Mouse (Mus musculus): ENCODE results near the gene Fasn. TPM values are rescaled to one million over a fixed set of nuclear protein-coding genes. Genes with fewer than 3 reads are reported as not detected.
A peak's percentile ranks its signal among the peaks of the same experiment; 100 is the strongest.

Gene Fasn
- polyA plus RNA-seq, 1 experiment from 2014 or later = 16.0 TPM

DNA sequence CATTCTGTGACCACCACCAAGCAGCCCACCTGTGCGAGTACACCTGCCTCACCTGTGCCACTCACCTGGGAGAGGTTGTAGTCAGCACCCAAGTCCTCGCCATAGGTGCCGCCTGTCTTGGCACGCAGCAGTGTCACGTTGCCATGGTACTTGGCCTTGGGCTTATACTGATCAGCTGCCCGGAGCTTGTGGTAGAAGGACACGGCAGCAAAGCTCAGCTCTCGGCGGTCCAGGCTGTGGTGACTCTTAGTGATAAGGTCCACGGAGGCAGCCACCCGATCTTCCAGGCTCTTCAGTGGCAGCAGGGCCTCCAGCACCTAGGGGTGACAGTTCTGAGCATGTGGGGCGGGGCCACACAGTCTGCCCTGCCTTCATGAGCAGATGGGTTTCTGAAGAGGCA is 16.3 kb downstream of the Fasn start:
- H3K4me3 ChIP-seq (ENCODE audit: low read depth, low read length) = no peak overlapping the region
- ATAC-seq (ENCODE audit: low FRiP score, low TSS enrichment) = no peak
- H3K9ac ChIP-seq (ENCODE audit: low read length) = no peak overlapping the region
- 0 out of 2 replicates have a peak overlapping the region, but pooled peaks have one; percentile 24 for H3K27ac ChIP-seq (replicated peaks)
- WGBS = 87% methylated on average over 12 of the region's 12 CpGs
- H3K4me2 ChIP-seq (replicated peaks; ENCODE audit: low read depth) = no peak overlapping the region
- H3K9me3 ChIP-seq (ENCODE audit: control insufficient read depth, low read length) = no peaks in the 10 kb centered on the region
- no peaks in the 10 kb centered on the region for H3K4me1 ChIP-seq (replicated peaks; ENCODE audit: control insufficient read depth, insufficient read depth)
- TF ChIP-seq EP300 (optimal IDR thresholded peaks at IDR 0.05) = no peak
- no peak for TF ChIP-seq CTCF (IDR thresholded peaks at IDR 0.05; ENCODE audit: low read depth)
- no peak for DNase-seq (ENCODE audit: low spot score)
- H3K27me3 ChIP-seq (ENCODE audit: control insufficient read depth, insufficient read depth, low read length) = no peaks in the 10 kb centered on the region
- H3K36me3 ChIP-seq (ENCODE audit: control insufficient read depth, insufficient read depth, low read length) = peaks cover 54% of the 10 kb centered on the region

DNA sequence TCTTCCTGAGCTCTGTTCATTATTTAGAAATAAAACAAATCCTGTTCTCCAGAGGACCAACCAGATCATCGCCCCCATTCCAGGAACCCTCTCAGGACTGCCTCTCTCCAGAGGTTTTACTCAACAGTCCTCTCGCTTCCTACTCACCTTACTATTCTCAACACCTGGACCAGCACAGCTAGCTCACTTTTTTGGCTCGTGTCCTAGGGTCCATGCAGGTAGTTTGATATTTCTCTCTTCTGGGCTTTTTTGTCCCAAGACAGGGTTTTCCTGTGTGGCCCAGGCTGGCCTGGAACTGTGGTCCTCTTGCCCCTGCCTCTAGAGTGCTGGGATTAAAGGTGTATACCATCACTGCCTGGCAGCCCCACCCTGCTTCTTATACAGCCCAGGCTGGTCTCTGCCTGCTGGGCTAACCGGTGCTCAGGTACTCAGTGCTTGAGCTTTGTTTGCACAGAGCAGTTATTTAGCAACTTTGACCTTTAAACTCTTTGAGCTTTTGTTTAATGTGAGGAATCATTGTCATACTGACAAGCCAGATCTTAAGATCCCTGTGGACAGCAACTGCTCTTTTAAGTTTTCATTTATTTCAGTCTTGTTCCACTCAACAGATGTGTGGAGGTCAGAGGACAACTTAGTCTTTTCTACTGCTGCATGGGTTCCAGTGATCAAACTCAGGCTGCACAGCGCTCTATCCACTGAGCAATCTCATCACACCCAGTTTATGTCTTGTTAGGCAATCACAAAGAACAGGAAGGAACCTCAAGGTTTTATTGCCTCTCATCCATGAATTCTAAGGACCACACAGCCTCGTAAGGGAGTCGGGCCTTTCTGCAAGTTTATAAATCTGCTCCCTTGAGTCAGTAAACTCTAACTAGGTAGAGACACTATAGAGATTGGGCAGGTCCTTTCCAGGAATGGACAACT is 18.7 kb downstream of the Fasn start:
- H3K4me2 ChIP-seq (replicated peaks; ENCODE audit: low read depth) = no peak overlapping the region
- no peaks in the 10 kb centered on the region for H3K4me1 ChIP-seq (replicated peaks; ENCODE audit: control insufficient read depth, insufficient read depth)
- no peak overlapping the region for H3K4me3 ChIP-seq (ENCODE audit: low read depth, low read length)
- H3K9ac ChIP-seq (ENCODE audit: low read length) = no peak overlapping the region
- H3K27me3 ChIP-seq (ENCODE audit: control insufficient read depth, insufficient read depth, low read length) = no peaks in the 10 kb centered on the region
- peaks cover 30% of the 10 kb centered on the region for H3K36me3 ChIP-seq (ENCODE audit: control insufficient read depth, insufficient read depth, low read length)
- DNase-seq (ENCODE audit: low spot score) = no peak
- no peak for TF ChIP-seq EP300 (optimal IDR thresholded peaks at IDR 0.05)
- no peak for TF ChIP-seq CTCF (IDR thresholded peaks at IDR 0.05; ENCODE audit: low read depth)
- WGBS = 74% methylated on average over 7 of the region's 7 CpGs
- H3K27ac ChIP-seq (replicated peaks) = no peak overlapping the region
- H3K9me3 ChIP-seq (ENCODE audit: control insufficient read depth, low read length) = no peaks in the 10 kb centered on the region
- no peak for ATAC-seq (ENCODE audit: low FRiP score, low TSS enrichment)

DNA sequence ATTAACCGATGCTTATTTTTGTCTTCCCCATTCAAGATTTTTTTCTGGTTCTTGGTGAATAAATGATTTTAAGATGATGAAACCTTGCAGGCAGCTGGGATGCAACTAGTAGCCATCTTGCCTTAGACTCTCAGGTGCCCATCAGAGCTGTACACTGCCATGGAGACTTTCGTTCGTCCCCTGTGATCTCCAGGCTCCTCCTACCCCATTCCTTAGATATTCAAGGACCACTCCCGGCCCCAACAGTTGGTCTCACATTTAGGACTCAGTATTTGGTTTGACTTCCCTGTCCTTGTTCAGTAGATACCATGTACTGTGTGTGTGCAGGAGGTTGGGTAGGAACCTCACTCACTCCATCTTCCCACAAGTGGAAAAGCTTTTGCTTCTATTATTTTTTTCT is 19.6 kb downstream of the Fasn start:
- DNase-seq (ENCODE audit: low spot score) (no peak), ATAC-seq (ENCODE audit: low FRiP score, low TSS enrichment) (no peak)
- Histone ChIP-seq H3K27ac (replicated peaks) (no peak overlapping the region), H3K4me3 (ENCODE audit: low read depth, low read length) (no peak overlapping the region), H3K9me3 (ENCODE audit: control insufficient read depth, low read length) (no peaks in the 10 kb centered on the region), H3K4me2 (replicated peaks; ENCODE audit: low read depth) (no peak overlapping the region), H3K9ac (ENCODE audit: low read length) (no peak overlapping the region), H3K27me3 (ENCODE audit: control insufficient read depth, insufficient read depth, low read length) (no peaks in the 10 kb centered on the region), H3K36me3 (ENCODE audit: control insufficient read depth, insufficient read depth, low read length) (peaks cover 24% of the 10 kb centered on the region), H3K4me1 (replicated peaks; ENCODE audit: control insufficient read depth, insufficient read depth) (no peaks in the 10 kb centered on the region)
- TF ChIP-seq CTCF (IDR thresholded peaks at IDR 0.05; ENCODE audit: low read depth) (no peak), EP300 (optimal IDR thresholded peaks at IDR 0.05) (no peak)
- WGBS = 66% methylated on average over 4 of the region's 4 CpGs

DNA sequence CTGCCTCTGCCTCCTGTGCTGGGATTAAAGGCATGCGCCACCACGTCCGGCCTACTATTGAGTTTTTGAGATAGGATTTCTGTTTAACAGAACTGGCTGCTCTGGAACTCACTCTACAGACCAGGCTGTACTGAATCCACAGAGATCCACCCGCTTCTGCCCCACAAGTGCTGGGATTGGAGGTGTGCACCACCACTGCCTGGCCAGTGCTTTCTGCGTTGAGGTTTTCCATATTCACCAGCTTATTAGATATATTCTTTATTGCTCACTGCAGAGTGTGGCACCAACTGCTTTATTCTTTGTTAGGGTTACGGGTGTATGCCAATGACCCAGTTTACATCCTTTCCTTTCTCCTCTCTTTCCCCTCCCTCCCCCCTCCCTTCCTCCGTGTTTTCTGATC is 20.1 kb downstream of the Fasn start:
- no peaks in the 10 kb centered on the region for H3K27me3 ChIP-seq (ENCODE audit: control insufficient read depth, insufficient read depth, low read length)
- TF ChIP-seq CTCF (IDR thresholded peaks at IDR 0.05; ENCODE audit: low read depth) = no peak
- TF ChIP-seq EP300 (optimal IDR thresholded peaks at IDR 0.05) = no peak
- peaks cover 19% of the 10 kb centered on the region for H3K36me3 ChIP-seq (ENCODE audit: control insufficient read depth, insufficient read depth, low read length)
- H3K4me2 ChIP-seq (replicated peaks; ENCODE audit: low read depth) = no peak overlapping the region
- ATAC-seq (ENCODE audit: low FRiP score, low TSS enrichment) = no peak
- WGBS = 76% methylated on average over 7 of the region's 7 CpGs
- no peak for DNase-seq (ENCODE audit: low spot score)
- no peaks in the 10 kb centered on the region for H3K4me1 ChIP-seq (replicated peaks; ENCODE audit: control insufficient read depth, insufficient read depth)
- H3K9me3 ChIP-seq (ENCODE audit: control insufficient read depth, low read length) = no peaks in the 10 kb centered on the region
- H3K9ac ChIP-seq (ENCODE audit: low read length) = no peak overlapping the region
- H3K4me3 ChIP-seq (ENCODE audit: low read depth, low read length) = no peak overlapping the region
- H3K27ac ChIP-seq (replicated peaks) = no peak overlapping the region

DNA sequence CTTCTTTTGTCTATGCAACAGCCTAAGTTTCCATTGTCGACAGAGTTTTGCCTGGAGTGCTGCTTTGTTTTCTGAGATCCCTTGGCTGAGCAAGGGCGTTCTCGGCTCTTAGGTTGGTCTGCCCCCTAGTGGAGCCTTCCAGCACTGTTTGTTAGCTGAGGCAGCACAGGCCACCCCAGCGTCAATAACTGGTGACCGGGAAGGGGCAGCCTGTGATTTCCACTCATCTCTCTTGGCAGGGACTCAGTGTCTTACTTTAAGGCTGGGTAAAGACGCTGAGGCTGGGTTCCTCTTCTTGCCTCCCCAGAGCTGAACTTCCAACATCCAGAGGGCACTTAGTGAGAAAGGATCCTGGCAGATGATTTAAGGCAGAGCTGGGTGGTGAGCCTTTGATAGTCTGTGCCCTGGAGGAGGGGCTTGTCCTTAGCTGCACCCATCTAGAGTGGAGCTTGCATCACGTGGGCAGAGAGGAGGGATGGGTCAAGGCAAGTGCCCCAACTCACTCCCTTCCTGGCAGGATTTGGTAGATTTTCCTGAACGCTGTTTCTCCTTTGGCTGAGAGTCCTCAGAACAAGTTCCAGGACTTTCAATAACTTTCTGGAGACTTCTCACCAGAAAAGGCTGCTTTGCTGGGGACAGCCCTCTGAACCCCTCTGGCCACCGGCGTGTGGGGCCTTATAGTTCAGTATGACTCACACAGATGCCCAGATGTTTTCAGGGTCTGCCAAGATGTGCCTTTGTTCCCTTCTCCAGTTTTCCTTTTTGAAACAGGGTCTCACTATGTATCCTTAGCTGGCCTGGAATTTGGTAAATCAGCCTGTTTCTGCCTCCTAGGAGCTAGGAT is 24.1 kb downstream of the Fasn start:
- Histone ChIP-seq H3K36me3 (ENCODE audit: control insufficient read depth, insufficient read depth, low read length) (no peaks in the 10 kb centered on the region), H3K27me3 (ENCODE audit: control insufficient read depth, insufficient read depth, low read length) (no peaks in the 10 kb centered on the region), H3K9ac (ENCODE audit: low read length) (no peak overlapping the region), H3K4me3 (ENCODE audit: low read depth, low read length) (no peak overlapping the region), H3K9me3 (ENCODE audit: control insufficient read depth, low read length) (no peaks in the 10 kb centered on the region), H3K27ac (replicated peaks) (peak overlapping the region; percentile 73), H3K4me1 (replicated peaks; ENCODE audit: control insufficient read depth, insufficient read depth) (peaks cover 2% of the 10 kb centered on the region; the same call in 1 of the 2 replicates), H3K4me2 (replicated peaks; ENCODE audit: low read depth) (peak overlapping the region; percentile 26; the same call in 1 of the 2 replicates)
- DNase-seq (ENCODE audit: low spot score) = peak; percentile 88
- peak; percentile 77 for ATAC-seq (ENCODE audit: low FRiP score, low TSS enrichment)
- 4% methylated on average over 10 of the region's 10 CpGs for WGBS
- peak; percentile 95 for TF ChIP-seq CTCF (IDR thresholded peaks at IDR 0.05; ENCODE audit: low read depth)
- TF ChIP-seq EP300 (optimal IDR thresholded peaks at IDR 0.05) = no peak

All from stomach, postnatal 0 days (tissue).